Mouse (Mus musculus): ENCODE measurements at regions not wholly inside any gene's neighbourhood (a gene's known extent, or its start where the extent isn't known, plus 50 kb on each side); places are given as distances from the start of the nearest gene placed in this dataset.

DNA sequence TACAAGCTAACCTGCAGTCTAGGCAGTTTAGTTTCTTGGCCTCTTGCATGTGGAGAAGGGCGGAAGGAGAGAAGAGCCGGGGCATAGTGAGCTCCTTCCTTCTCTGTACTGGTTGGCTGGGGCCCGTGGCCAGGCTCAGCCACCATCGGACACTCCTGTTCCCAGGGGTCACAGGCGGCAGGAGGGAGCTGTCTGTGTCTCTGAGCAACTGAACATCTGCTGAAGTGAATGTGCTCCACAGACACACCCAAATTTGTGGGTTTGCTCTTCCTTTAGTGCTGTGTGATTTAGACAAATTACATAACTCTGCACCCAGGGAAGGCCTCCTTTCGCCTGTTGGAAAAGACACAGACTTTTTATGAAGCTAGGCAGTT lies 247.6 kb downstream of the Zfp36l1 start:
- TF ChIP-seq CTCF (IDR thresholded peaks at IDR 0.05; ENCODE audit: extremely low read depth, insufficient read length, insufficient replicate concordance, low read depth, low read length) (no peak), POLR2A (IDR thresholded peaks at IDR 0.05; ENCODE audit: low read depth, low read length) (no peak)

Data from small intestine, adult 2 months (tissue).